Mouse (Mus musculus) adrenal gland, postnatal 10 days (tissue): Measurements from ENCODE around the gene Gps1. TPM values are rescaled to one million over a fixed set of nuclear protein-coding genes. Genes with fewer than 3 reads are reported as not detected.
"Not testable (repeated sequence)": the region's sequence is repeated elsewhere in the genome, so short reads cannot be mapped to it uniquely, and the experiment has no call there.

Source experiments
- DNase-seq: peaks from one replicate; pipeline ENCODE4 v3.0.0; 2021; ENCODE audit warnings: mixed read lengths
- total RNA-seq, 2 experiments: library from RNA; stranded (reverse); gene quantifications; 2 replicates each; pipeline ENCODE4 v1.2.3; 2021

Gene Gps1
- total RNA-seq, 2 experiments from 2014 or later = 84.2 to 89.3 TPM

- no peak for DNase-seq
Observed at GRCm38 (mm10) chr11:120783426-120784063, 527 bp upstream of the Gps1 start.

GRCm38 (mm10) chr11:120785145-120785544 is 1.1 kb downstream of the Gps1 start:
- DNase-seq = no peak

- not testable (repeated sequence) for DNase-seq
Observed at GRCm38 (mm10) chr11:120788460-120788859, 4.4 kb downstream of the Gps1 start.

- DNase-seq = no peak
Observed at GRCm38 (mm10) chr11:120789355-120789754, 5.3 kb downstream of the Gps1 start.

GRCm38 (mm10) chr11:120789810-120790209 is 5.7 kb downstream of the Gps1 start:
- no peak for DNase-seq

- no peak for DNase-seq
Observed at GRCm38 (mm10) chr11:120792652-120793051, 8.6 kb downstream of the Gps1 start.

GRCm38 (mm10) chr11:120795756-120796613 is 11.9 kb downstream of the Gps1 start, which contains the start of gene Dus1l:
TSS of gene Dus1l (minus strand) at chr11:120796403.
- peak; percentile 99 for DNase-seq

GRCm38 (mm10) chr11:120796614-120796946 is 12.5 kb downstream of the Gps1 start:
- no peak for DNase-seq

- no peak for DNase-seq
Observed at GRCm38 (mm10) chr11:120798244-120798643, 14.2 kb downstream of the Gps1 start.

- no peak for DNase-seq
Observed at GRCm38 (mm10) chr11:120799316-120799890, 15.3 kb downstream of the Gps1 start.

- peak; percentile 94 for DNase-seq
Observed at GRCm38 (mm10) chr11:120800061-120800904, 16.2 kb downstream of the Gps1 start.

GRCm38 (mm10) chr11:120804274-120804673 is 20.2 kb downstream of the Gps1 start:
- no peak for DNase-seq

GRCm38 (mm10) chr11:120804769-120805168 is 20.7 kb downstream of the Gps1 start:
- DNase-seq = no peak

- DNase-seq = no peak
Observed at GRCm38 (mm10) chr11:120805375-120806298, 21.6 kb downstream of the Gps1 start.

GRCm38 (mm10) chr11:120808010-120808409 is 23.9 kb downstream of the Gps1 start:
- DNase-seq = peak; percentile 40

- DNase-seq = no peak
Observed at GRCm38 (mm10) chr11:120812068-120812467, 28.0 kb downstream of the Gps1 start.

GRCm38 (mm10) chr11:120817358-120817757 is 33.3 kb downstream of the Gps1 start:
- DNase-seq = no peak

GRCm38 (mm10) chr11:120818251-120818650 is 34.2 kb downstream of the Gps1 start:
- no peak for DNase-seq

- no peak for DNase-seq
Observed at GRCm38 (mm10) chr11:120819556-120819955, 35.5 kb downstream of the Gps1 start.

- no peak for DNase-seq
Observed at GRCm38 (mm10) chr11:120820546-120820945, 36.5 kb downstream of the Gps1 start.
